Mouse (Mus musculus): ENCODE data around the gene Mia3. TPM values are rescaled to one million over a fixed set of nuclear protein-coding genes. Genes with fewer than 3 reads are reported as not detected.
A peak's percentile ranks its signal among the peaks of the same experiment; 100 is the strongest.
"Not testable (repeated sequence)": the region's sequence is repeated elsewhere in the genome, so short reads cannot be mapped to it uniquely, and the experiment has no call there.

The Mia3 gene
- polyA plus RNA-seq, 1 experiment = 37.2 TPM

- H3K4me3 ChIP-seq (replicated peaks; ENCODE audit: control insufficient read depth, low read depth, low read length) = no peak overlapping the region
- TF ChIP-seq POLR2A (IDR thresholded peaks at IDR 0.05; ENCODE audit: borderline replicate concordance, control insufficient read depth, low read depth, low read length) = no peak
- no peak for TF ChIP-seq CTCF (IDR thresholded peaks at IDR 0.05; ENCODE audit: control insufficient read depth, insufficient read depth, low read length)
- 79% methylated on average over 5 of the region's 5 CpGs for WGBS
- H3K27ac ChIP-seq (ENCODE audit: control insufficient read depth, insufficient read depth, low read depth, low read length, poor library complexity) = no peak overlapping the region
- H3K4me1 ChIP-seq (ENCODE audit: control insufficient read depth, insufficient read depth, low read length) = no peaks in the 10 kb centered on the region
These were observed 12.5 kb upstream of the Mia3 start for GRCm38 (mm10) chr1:183381816-183382215.

- H3K4me1 ChIP-seq (ENCODE audit: control insufficient read depth, insufficient read depth, low read length); H3K27ac ChIP-seq (ENCODE audit: control insufficient read depth, insufficient read depth, low read depth, low read length, poor library complexity); H3K4me3 ChIP-seq (replicated peaks; ENCODE audit: control insufficient read depth, low read depth, low read length): not testable (repeated sequence)
- WGBS = 79% methylated on average over 3 of the region's 3 CpGs
These were observed 10.0 kb upstream of the Mia3 start for GRCm38 (mm10) chr1:183379376-183379775.

- no peak for TF ChIP-seq CTCF (IDR thresholded peaks at IDR 0.05; ENCODE audit: control insufficient read depth, insufficient read depth, low read length)
- TF ChIP-seq POLR2A (IDR thresholded peaks at IDR 0.05; ENCODE audit: borderline replicate concordance, control insufficient read depth, low read depth, low read length) = no peak
- Histone ChIP-seq H3K4me1 (ENCODE audit: control insufficient read depth, insufficient read depth, low read length) (no peaks in the 10 kb centered on the region), H3K27ac (ENCODE audit: control insufficient read depth, insufficient read depth, low read depth, low read length, poor library complexity) (no peak overlapping the region), H3K4me3 (replicated peaks; ENCODE audit: control insufficient read depth, low read depth, low read length) (no peak overlapping the region)
- 50% methylated on average over 10 of the region's 10 CpGs for WGBS
These were observed 9.1 kb upstream of the Mia3 start for GRCm38 (mm10) chr1:183378321-183378941.

GRCm38 (mm10) chr1:183377045-183377444 lies 7.7 kb upstream of the Mia3 start:
- 77% methylated on average over 4 of the region's 4 CpGs for WGBS
- H3K4me3 ChIP-seq (replicated peaks; ENCODE audit: control insufficient read depth, low read depth, low read length) = no peak overlapping the region
- H3K27ac ChIP-seq (ENCODE audit: control insufficient read depth, insufficient read depth, low read depth, low read length, poor library complexity) = no peak overlapping the region
- no peak for TF ChIP-seq CTCF (IDR thresholded peaks at IDR 0.05; ENCODE audit: control insufficient read depth, insufficient read depth, low read length)
- TF ChIP-seq POLR2A (IDR thresholded peaks at IDR 0.05; ENCODE audit: borderline replicate concordance, control insufficient read depth, low read depth, low read length) = no peak
- no peaks in the 10 kb centered on the region for H3K4me1 ChIP-seq (ENCODE audit: control insufficient read depth, insufficient read depth, low read length)

GRCm38 (mm10) chr1:183374728-183375127 lies 5.4 kb upstream of the Mia3 start:
- Histone ChIP-seq H3K4me1 (ENCODE audit: control insufficient read depth, insufficient read depth, low read length) (peaks cover under 1% of the 10 kb centered on the region; the same call in 1 of the 2 replicates), H3K4me3 (replicated peaks; ENCODE audit: control insufficient read depth, low read depth, low read length) (no peak overlapping the region), H3K27ac (ENCODE audit: control insufficient read depth, insufficient read depth, low read depth, low read length, poor library complexity) (no peak overlapping the region)
- WGBS = 78% methylated on average over 5 of the region's 5 CpGs
- no peak for TF ChIP-seq POLR2A (IDR thresholded peaks at IDR 0.05; ENCODE audit: borderline replicate concordance, control insufficient read depth, low read depth, low read length)
- TF ChIP-seq CTCF (IDR thresholded peaks at IDR 0.05; ENCODE audit: control insufficient read depth, insufficient read depth, low read length) = no peak

- H3K4me3 ChIP-seq (replicated peaks; ENCODE audit: control insufficient read depth, low read depth, low read length) = peak overlapping the region; percentile 82
- no peak for TF ChIP-seq CTCF (IDR thresholded peaks at IDR 0.05; ENCODE audit: control insufficient read depth, insufficient read depth, low read length)
- TF ChIP-seq POLR2A (IDR thresholded peaks at IDR 0.05; ENCODE audit: borderline replicate concordance, control insufficient read depth, low read depth, low read length) = 0 out of 2 replicates have a peak, but pooled peaks have one; percentile 37
- peak overlapping the region; percentile 57; the same call in 1 of the 2 replicates for H3K27ac ChIP-seq (ENCODE audit: control insufficient read depth, insufficient read depth, low read depth, low read length, poor library complexity)
- H3K4me1 ChIP-seq (ENCODE audit: control insufficient read depth, insufficient read depth, low read length) = peaks cover 4% of the 10 kb centered on the region; the same call in 1 of the 2 replicates
- 6% methylated on average over 56 of the region's 56 CpGs for WGBS
These were observed 552 bp downstream of the Mia3 start for GRCm38 (mm10) chr1:183368601-183369400.

- H3K27ac ChIP-seq (ENCODE audit: control insufficient read depth, insufficient read depth, low read depth, low read length, poor library complexity) = no peak overlapping the region
- peaks cover 4% of the 10 kb centered on the region; the same call in 1 of the 2 replicates for H3K4me1 ChIP-seq (ENCODE audit: control insufficient read depth, insufficient read depth, low read length)
- H3K4me3 ChIP-seq (replicated peaks; ENCODE audit: control insufficient read depth, low read depth, low read length) = no peak overlapping the region
- TF ChIP-seq CTCF (IDR thresholded peaks at IDR 0.05; ENCODE audit: control insufficient read depth, insufficient read depth, low read length) (no peak), POLR2A (IDR thresholded peaks at IDR 0.05; ENCODE audit: borderline replicate concordance, control insufficient read depth, low read depth, low read length) (no peak)
- WGBS = 85% methylated on average over 5 of the region's 5 CpGs
These were observed 3.0 kb downstream of the Mia3 start for GRCm38 (mm10) chr1:183366361-183366760.

- Histone ChIP-seq H3K27ac (ENCODE audit: control insufficient read depth, insufficient read depth, low read depth, low read length, poor library complexity) (no peak overlapping the region), H3K4me3 (replicated peaks; ENCODE audit: control insufficient read depth, low read depth, low read length) (no peak overlapping the region), H3K4me1 (ENCODE audit: control insufficient read depth, insufficient read depth, low read length) (0 out of 2 replicates have a peak, but pooled peaks cover 2% of the 10 kb centered on the region)
- no peak for TF ChIP-seq CTCF (IDR thresholded peaks at IDR 0.05; ENCODE audit: control insufficient read depth, insufficient read depth, low read length)
- no peak for TF ChIP-seq POLR2A (IDR thresholded peaks at IDR 0.05; ENCODE audit: borderline replicate concordance, control insufficient read depth, low read depth, low read length)
- WGBS = 79% methylated on average over 5 of the region's 5 CpGs
These were observed 5.8 kb downstream of the Mia3 start for GRCm38 (mm10) chr1:183363577-183363867.

Measured in bone marrow, adult 2 months (tissue).